Mouse (Mus musculus) T-helper 17 cell (primary cell): ENCODE measurements around the gene 1700025C18Rik.

Experiments
- in situ Hi-C, 2 experiments: fragments of 300-600 bp; cut with MboI, MseI; formaldehyde crosslinking; loops; 1 replicate in 1 of 2; 2 replicates in 1 of 2; pipeline ENCODE4 v1.15.1; 2025; ENCODE audit warnings: high pct_unique_total_duplicates in 2 of 2

1700025C18Rik gene

GRCm38 (mm10) chr2:165078045-165078444, 12.5 kb downstream of the 1700025C18Rik start:
- in situ Hi-C loops, result loop anchor here (5.0 to 10.0 kb wide), 5 partner anchors 157 to 407 kb away; partner anchors contain the start of gene Cdh22 (in 1 of the 2)

DNA sequence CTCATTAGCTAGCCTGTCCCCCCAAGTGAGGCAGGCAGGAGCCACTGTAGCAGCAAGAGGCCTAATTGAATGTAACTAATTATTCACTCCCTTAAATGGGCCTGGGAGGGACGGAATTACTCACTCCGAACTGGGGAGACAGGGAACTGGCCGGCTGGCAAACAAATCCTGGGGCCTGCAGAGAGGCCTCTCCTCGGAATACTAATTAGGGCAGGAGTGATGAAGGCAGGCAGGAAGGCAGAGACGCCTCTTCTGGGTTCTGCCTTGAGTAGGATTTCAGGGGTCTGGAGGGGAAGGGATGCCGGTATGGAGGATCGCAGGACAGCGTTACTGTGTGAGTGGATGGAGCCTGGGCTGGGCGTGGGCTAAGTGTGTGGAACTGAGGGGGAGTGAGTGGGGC, 13.5 kb downstream of the 1700025C18Rik start:
- in situ Hi-C loops, result loop anchor here (5.0 to 10.0 kb wide), 5 partner anchors 158 to 408 kb away; partner anchors contain the start of gene Cdh22 (in 1 of the 2)

GRCm38 (mm10) chr2:165074937-165075336, 15.6 kb downstream of the 1700025C18Rik start:
- in situ Hi-C loops, result loop anchor here (5.0 to 10.0 kb wide), 5 partner anchors 160 to 410 kb away; partner anchors contain the start of gene Cdh22 (in 1 of the 2)

- in situ Hi-C loops, result loop anchor here (5.0 to 10.0 kb wide), 4 partner anchors 161 to 411 kb away; partner anchors contain the start of gene Cdh22 (in 1 of the 2)
These were observed 16.3 kb downstream of the 1700025C18Rik start for GRCm38 (mm10) chr2:165074081-165074884.

- in situ Hi-C loops, result loop anchor here (5.0 to 10.0 kb wide), 4 partner anchors 161 to 411 kb away; partner anchors contain the start of gene Cdh22 (in 1 of the 2)
These were observed 17.2 kb downstream of the 1700025C18Rik start for GRCm38 (mm10) chr2:165073381-165073781.

- in situ Hi-C loops, result loop anchor here (5.0 to 10.0 kb wide), 4 partner anchors 165 to 415 kb away; partner anchors contain the start of gene Cdh22 (in 1 of the 2)
These were observed 20.3 kb downstream of the 1700025C18Rik start for GRCm38 (mm10) chr2:165070096-165070816.

DNA sequence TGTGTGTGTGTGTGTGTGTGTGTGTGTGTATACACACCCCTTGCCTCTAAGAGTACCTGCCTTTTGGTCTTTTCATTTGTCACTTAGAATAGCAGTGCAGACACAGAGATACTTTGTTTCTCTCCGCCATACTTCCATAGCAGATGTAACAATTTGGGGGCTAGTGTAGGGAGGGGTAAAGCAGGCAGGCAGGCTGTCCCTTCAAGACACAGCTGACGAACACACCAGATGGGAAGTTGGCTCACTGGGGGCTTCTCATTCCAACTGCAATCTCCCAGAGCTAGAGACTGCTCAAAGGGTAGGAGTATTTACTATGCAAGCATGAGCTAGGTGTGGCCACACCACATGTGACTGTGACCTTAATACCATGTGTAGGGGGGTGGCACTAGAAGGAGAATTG, 21.7 kb downstream of the 1700025C18Rik start:
- in situ Hi-C loops, result no loop called here

DNA sequence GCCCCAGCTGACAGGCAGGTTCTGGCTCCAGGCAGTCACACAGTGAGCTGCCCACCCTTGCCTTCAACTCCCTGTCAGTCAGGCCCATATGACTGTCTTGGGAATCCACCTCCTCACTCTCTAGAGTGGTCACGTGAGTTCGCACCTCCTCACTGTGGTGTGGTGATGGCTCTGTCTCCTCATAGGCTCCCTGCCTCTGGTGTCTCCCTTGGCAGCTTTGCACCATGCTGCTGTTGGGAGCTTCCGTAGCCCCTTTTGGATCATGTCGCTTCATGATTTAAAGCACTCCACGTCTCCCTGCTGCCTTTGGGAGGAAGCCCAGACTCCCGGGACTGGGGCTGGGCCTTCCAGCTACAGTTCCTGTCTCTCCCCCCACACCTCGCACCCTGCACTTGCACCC, 26.1 kb downstream of the 1700025C18Rik start:
- in situ Hi-C loops, result no loop called here

GRCm38 (mm10) chr2:165061638-165062433, 28.7 kb downstream of the 1700025C18Rik start:
- in situ Hi-C loops, result no loop called here

DNA sequence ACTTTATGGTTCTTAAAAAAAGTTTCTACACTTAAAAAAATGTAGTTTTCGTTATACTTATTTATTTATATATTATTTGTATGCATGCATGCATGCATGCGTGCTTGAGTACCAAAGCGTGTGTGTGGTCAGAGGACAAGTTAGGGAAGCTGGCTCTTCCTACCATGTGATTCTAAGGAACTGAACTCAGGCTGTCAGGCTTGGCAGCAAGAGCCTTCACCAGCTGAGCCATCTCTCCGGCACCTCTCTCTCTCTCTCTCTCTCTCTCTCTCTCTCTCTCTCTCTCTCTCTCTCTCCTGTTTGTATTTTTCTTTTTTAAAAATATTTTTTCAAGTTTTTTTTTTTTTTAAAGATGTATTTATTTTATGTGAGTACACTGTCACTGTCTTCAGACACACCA, 30.6 kb downstream of the 1700025C18Rik start:
- in situ Hi-C loops, result no loop called here

DNA sequence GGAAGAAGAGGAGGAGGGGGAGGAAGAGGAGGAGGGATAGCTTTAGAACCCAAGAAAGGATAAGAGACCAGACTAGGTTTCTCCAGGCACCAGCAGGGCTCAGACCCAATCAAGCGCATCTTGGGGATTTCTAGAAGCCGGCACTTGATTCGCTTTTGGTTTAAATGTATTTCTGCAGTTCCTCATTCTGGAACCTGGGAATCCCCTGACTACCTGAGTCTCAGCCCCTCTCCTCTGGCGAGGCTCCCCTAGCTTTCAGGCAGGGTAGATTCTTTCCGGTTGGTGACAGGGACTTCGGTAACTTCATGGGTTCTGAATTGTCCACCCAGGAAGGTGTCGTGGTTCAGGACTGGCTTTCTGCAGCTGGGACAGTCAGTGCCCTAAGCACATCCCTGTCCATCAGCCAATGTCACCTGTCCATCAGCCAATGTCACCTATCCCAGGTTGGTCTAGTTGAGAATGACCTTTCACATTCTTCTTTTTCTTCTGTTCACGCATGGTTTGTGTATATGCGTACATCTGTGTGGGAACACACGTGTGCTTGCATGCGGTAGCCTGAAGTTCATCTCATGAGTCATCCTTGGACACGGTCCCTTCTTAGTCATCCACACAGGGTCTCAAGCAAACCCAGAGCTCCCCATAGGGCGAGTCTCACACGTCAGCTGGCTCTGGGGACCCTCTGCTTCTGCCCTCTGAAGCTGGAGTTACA, 34.0 kb downstream of the 1700025C18Rik start:
- in situ Hi-C loops, result no loop called here

DNA sequence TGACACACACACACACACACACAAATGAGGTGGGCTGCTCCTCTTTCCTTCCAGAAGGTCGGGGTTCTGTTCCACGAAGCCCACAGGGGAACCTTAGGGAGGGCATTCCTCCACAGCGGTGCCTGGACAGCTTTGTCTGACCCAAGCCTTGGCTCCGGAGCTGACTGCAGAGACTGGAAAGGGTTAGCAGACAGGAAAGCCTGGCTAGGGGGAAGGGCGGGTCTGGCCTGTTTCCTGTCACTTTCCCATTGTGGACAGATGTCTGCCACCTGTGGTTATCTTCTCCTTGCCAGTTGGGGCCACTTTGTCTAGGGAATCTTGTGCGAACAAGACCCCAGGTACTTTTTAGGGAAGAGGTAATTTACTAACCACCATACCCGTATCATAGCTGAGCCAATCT, 34.6 kb downstream of the 1700025C18Rik start:
- in situ Hi-C loops, result no loop called here

- in situ Hi-C loops, result no loop called here
These were observed 35.4 kb downstream of the 1700025C18Rik start, which contains the start of gene Cd40 for GRCm38 (mm10) chr2:165054888-165055852. Gene Cd40, plus strand, starts transcription at chr2:165055627.

- in situ Hi-C loops, result no loop called here
These were observed 39.0 kb downstream of the 1700025C18Rik start for GRCm38 (mm10) chr2:165051566-165051965.

GRCm38 (mm10) chr2:165050826-165051548, 39.6 kb downstream of the 1700025C18Rik start:
- in situ Hi-C loops, result no loop called here

DNA sequence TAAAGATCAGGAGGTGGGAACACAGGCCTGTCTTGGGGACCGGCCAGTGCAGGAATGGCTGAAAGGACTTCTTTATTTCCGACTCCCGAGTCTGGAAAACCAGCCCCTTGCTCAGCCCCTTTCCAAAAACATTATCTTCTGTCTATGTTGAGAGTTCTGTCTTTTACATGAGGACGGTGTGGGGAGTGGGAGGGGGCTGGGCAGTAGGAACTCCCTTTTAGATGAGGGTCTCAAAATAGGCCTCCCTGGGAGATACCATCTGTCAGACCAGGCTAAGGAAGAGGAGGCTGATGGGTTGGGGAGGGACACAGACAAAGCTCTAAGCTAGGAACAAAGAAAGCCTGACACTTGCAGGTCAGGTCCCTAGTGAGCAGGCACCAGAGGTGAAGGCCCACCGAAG, 41.5 kb downstream of the 1700025C18Rik start:
- in situ Hi-C loops, result loop anchor here in 1 of 2 experiments (5.0 kb wide), 1 partner anchor 92 kb away; no protein-coding TSS in a partner anchor

GRCm38 (mm10) chr2:165043729-165044128, 46.8 kb downstream of the 1700025C18Rik start:
- in situ Hi-C loops, result no loop called here

GRCm38 (mm10) chr2:165043090-165043636, 47.4 kb downstream of the 1700025C18Rik start:
- in situ Hi-C loops, result no loop called here
